Mouse (Mus musculus) erythroblast, embryonic 14.5 days (primary cell): ENCODE data around the gene Accsl. TPM values are rescaled to one million over a fixed set of nuclear protein-coding genes. Genes with fewer than 3 reads are reported as not detected.

Source experiments
- H3K27me3 ChIP-seq: 2 replicates; pipeline ENCODE4 v1.6.1; 2012; ENCODE audit warnings: inconsistent platforms; ENCODE audit not compliant: control insufficient read depth
- H3K36me3 ChIP-seq: 2 replicates; pipeline ENCODE4 v1.6.1; 2012; ENCODE audit warnings: mild to moderate bottlenecking, inconsistent platforms; ENCODE audit not compliant: control insufficient read depth
- H3K4me1 ChIP-seq: 2 replicates; pipeline ENCODE4 v1.6.1; 2012; ENCODE audit warnings: inconsistent platforms; ENCODE audit not compliant: control insufficient read depth
- H3K4me3 ChIP-seq: replicated peaks from 2 replicates; pipeline ENCODE3; 2012; ENCODE audit warnings: moderate library complexity, mild to moderate bottlenecking, inconsistent platforms
- H3K9me3 ChIP-seq: 2 replicates; pipeline ENCODE4 v1.6.1; 2012; ENCODE audit warnings: low read length, inconsistent platforms, mixed read lengths; ENCODE audit not compliant: control insufficient read depth
- GATA1 ChIP-seq: IDR thresholded peaks from 2 replicates; pipeline ENCODE4 v1.6.1; 2012; ENCODE audit warnings: low read length, inconsistent platforms, mixed read lengths
- TAL1 ChIP-seq: IDR thresholded peaks from 3 replicates; pipeline ENCODE4 v1.6.1; 2012; ENCODE audit warnings: low read length, inconsistent platforms, mixed read lengths
- polyA plus RNA-seq: library from polyadenylated mRNA; stranded (reverse); fragments of >175 nt; gene quantifications from 2 replicates; pipeline ENCODE4 v1.2.3, GENCODE M21; 2012

Gene Accsl
- polyA plus RNA-seq, 1 experiment = not detected

- H3K4me1 ChIP-seq = peaks cover 9% of the 10 kb centered on the region
- H3K36me3 ChIP-seq = peaks cover 67% of the 10 kb centered on the region
- H3K27me3 ChIP-seq = no peaks in the 10 kb centered on the region
- no peak for TF ChIP-seq GATA1
- TF ChIP-seq TAL1 = no peak
- H3K4me3 ChIP-seq = no peak overlapping the region
- H3K9me3 ChIP-seq = no peaks in the 10 kb centered on the region
These were observed 63.4 kb downstream of the Accsl start for GRCm38 (mm10) chr2:93805523-93805922.

Other genes with a start within 250 kb of the Accsl start
- gene Alx4, start 226.8 kb downstream of the Accsl start, polyA plus RNA-seq = 0.01 TPM in 1 of 2 replicates, not detected in the other
- gene Ext2, start 46.6 kb downstream of the Accsl start, polyA plus RNA-seq = 1.1 and 1.4 TPM in 2 replicates
- not detected in 2 replicates for gene Accs, start 19.2 kb downstream of the Accsl start, polyA plus RNA-seq
- gene Gm13889, start 88.0 kb upstream of the Accsl start, polyA plus RNA-seq = 0.03 and 0.08 TPM in 2 replicates
- not detected in 2 replicates for gene Gm27027, start 127.2 kb upstream of the Accsl start, polyA plus RNA-seq
- gene Alkbh3, start 141.7 kb upstream of the Accsl start, polyA plus RNA-seq = 2.0 and 2.9 TPM in 2 replicates